Mouse (Mus musculus) liver, embryonic 14.5 days (tissue): Measurements from ENCODE around the gene Man2a1.

Experiments
- CTCF ChIP-seq: IDR thresholded peaks from 2 replicates; pipeline ENCODE4 v1.5.1; 2016; ENCODE audit warnings: antibody characterized with exemption, low read depth, control low read depth
- EP300 ChIP-seq: IDR thresholded peaks from 2 replicates; pipeline ENCODE4 v1.6.1; 2016; ENCODE audit warnings: antibody characterized with exemption, low read depth

DNA sequence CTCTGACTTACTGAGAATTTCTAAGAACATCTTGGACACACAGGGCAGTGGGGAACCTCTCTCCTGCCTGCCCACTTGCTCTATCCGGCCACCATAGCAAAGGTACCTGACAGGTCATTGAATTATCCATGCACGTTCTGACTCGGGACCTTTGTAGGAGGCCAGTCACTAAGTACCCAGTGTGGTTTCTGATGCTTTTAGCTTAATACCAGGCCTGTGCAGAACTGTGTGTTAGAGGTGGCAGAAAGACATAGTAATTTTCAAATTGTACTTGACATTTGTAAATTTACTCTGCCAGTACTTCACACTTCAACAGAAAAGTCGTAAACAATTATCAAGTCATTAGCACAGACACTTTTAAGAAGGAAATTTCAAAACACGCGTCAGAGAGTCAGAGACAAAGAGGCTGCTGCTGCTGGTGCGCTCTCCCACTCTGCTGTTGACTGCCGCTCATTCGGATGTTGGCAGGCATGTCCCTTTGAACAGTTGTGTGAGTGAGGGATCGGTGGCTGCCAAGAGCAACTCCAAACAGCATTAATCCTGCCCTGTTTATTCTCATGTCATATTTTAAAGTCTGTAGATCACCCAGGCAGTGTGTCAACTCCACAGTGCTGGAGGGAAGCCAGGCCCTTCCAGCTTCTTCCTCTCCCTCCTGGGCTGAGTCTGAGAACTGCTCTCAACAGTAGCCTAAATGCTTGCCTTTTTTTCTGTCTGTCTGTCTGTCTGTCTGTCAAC is 76.4 kb downstream of the Man2a1 start:
- TF ChIP-seq CTCF, result no peak
- no peak for TF ChIP-seq EP300
